Mouse (Mus musculus): ENCODE data around the gene Dennd1b. TPM values are rescaled to one million over a fixed set of nuclear protein-coding genes. Genes with fewer than 3 reads are reported as not detected.

Dennd1b gene
- polyA plus RNA-seq, 1 experiment from 2014 or later = 11.1 TPM

- Histone ChIP-seq H3K9me3 (replicated peaks) (no peaks in the 10 kb centered on the region), H3K36me3 (no peaks in the 10 kb centered on the region), H3K4me3 (no peak overlapping the region), H3K27ac (no peak overlapping the region), H3K4me1 (peaks cover 20% of the 10 kb centered on the region), H3K27me3 (ENCODE audit: low read depth, poor library complexity, severe bottlenecking) (no peaks in the 10 kb centered on the region)
- WGBS = 57% methylated on average over 4 of the region's 4 CpGs
- no peak for DNase-seq (ENCODE audit: low spot score)
Measured at GRCm38 (mm10) chr1:139038074-139038473, 74.8 kb downstream of the Dennd1b start.

GRCm38 (mm10) chr1:139038620-139039019 lies 75.4 kb downstream of the Dennd1b start:
- no peaks in the 10 kb centered on the region for H3K9me3 ChIP-seq (replicated peaks)
- H3K4me1 ChIP-seq = peaks cover 20% of the 10 kb centered on the region
- no peak for DNase-seq (ENCODE audit: low spot score)
- H3K4me3 ChIP-seq = no peak overlapping the region
- no peak overlapping the region for H3K27ac ChIP-seq
- no peaks in the 10 kb centered on the region for H3K27me3 ChIP-seq (ENCODE audit: low read depth, poor library complexity, severe bottlenecking)
- H3K36me3 ChIP-seq = no peaks in the 10 kb centered on the region
- WGBS = 63% methylated on average over 3 of the region's 3 CpGs

- Histone ChIP-seq H3K4me3 (no peak overlapping the region), H3K27ac (no peak overlapping the region), H3K27me3 (ENCODE audit: low read depth, poor library complexity, severe bottlenecking) (no peaks in the 10 kb centered on the region), H3K36me3 (no peaks in the 10 kb centered on the region), H3K9me3 (replicated peaks) (no peaks in the 10 kb centered on the region), H3K4me1 (peaks cover 20% of the 10 kb centered on the region)
- no peak for DNase-seq (ENCODE audit: low spot score)
- 53% methylated on average over 7 of the region's 7 CpGs for WGBS
Measured at GRCm38 (mm10) chr1:139039529-139040230, 76.4 kb downstream of the Dennd1b start.

- Histone ChIP-seq H3K36me3 (0 out of 2 replicates have a peak, but pooled peaks cover 11% of the 10 kb centered on the region), H3K27me3 (ENCODE audit: low read depth, poor library complexity, severe bottlenecking) (no peaks in the 10 kb centered on the region), H3K4me1 (peaks cover 28% of the 10 kb centered on the region), H3K27ac (0 out of 2 replicates have a peak overlapping the region, but pooled peaks have one; percentile 53), H3K4me3 (no peak overlapping the region), H3K9me3 (replicated peaks) (no peaks in the 10 kb centered on the region)
- WGBS = 20% methylated on average over 6 of the region's 6 CpGs
- DNase-seq (ENCODE audit: low spot score) = no peak
Measured at GRCm38 (mm10) chr1:139049075-139049474, 85.8 kb downstream of the Dennd1b start.

- no peaks in the 10 kb centered on the region for H3K27me3 ChIP-seq (ENCODE audit: low read depth, poor library complexity, severe bottlenecking)
- WGBS = 75% methylated on average over 11 of the region's 11 CpGs
- no peak overlapping the region for H3K4me3 ChIP-seq
- no peak for DNase-seq (ENCODE audit: low spot score)
- peaks cover 28% of the 10 kb centered on the region for H3K4me1 ChIP-seq
- H3K9me3 ChIP-seq (replicated peaks) = no peaks in the 10 kb centered on the region
- peak overlapping the region; percentile 22 for H3K27ac ChIP-seq
- 0 out of 2 replicates have a peak, but pooled peaks cover 11% of the 10 kb centered on the region for H3K36me3 ChIP-seq
Measured at GRCm38 (mm10) chr1:139049881-139050472, 86.7 kb downstream of the Dennd1b start.

- Histone ChIP-seq H3K4me1 (peaks cover 23% of the 10 kb centered on the region), H3K36me3 (peaks cover 7% of the 10 kb centered on the region; the same call in 1 of the 2 replicates), H3K27ac (no peak overlapping the region), H3K9me3 (replicated peaks) (no peaks in the 10 kb centered on the region), H3K4me3 (no peak overlapping the region), H3K27me3 (ENCODE audit: low read depth, poor library complexity, severe bottlenecking) (no peaks in the 10 kb centered on the region)
- DNase-seq (ENCODE audit: low spot score) = no peak
Measured at GRCm38 (mm10) chr1:139053003-139053402, 89.8 kb downstream of the Dennd1b start.

- 90% methylated on average over 5 of the region's 5 CpGs for WGBS
Measured at GRCm38 (mm10) chr1:139060301-139060700, 97.1 kb downstream of the Dennd1b start.

GRCm38 (mm10) chr1:139064711-139065110 lies 101.5 kb downstream of the Dennd1b start:
- no peak for DNase-seq (ENCODE audit: low spot score)
- no peaks in the 10 kb centered on the region for H3K9me3 ChIP-seq (replicated peaks)
- no peak overlapping the region for H3K4me3 ChIP-seq
- no peaks in the 10 kb centered on the region for H3K27me3 ChIP-seq (ENCODE audit: low read depth, poor library complexity, severe bottlenecking)
- WGBS = 95% methylated on average over 2 of the region's 2 CpGs
- no peak overlapping the region for H3K27ac ChIP-seq
- peaks cover 4% of the 10 kb centered on the region; the same call in 1 of the 2 replicates for H3K4me1 ChIP-seq
- H3K36me3 ChIP-seq = 0 out of 2 replicates have a peak, but pooled peaks cover 3% of the 10 kb centered on the region

More at GRCm38 (mm10) chr1:139060301-139060700, 97.1 kb downstream of the Dennd1b start:
- DNase-seq (ENCODE audit: low spot score) = no peak
- Histone ChIP-seq H3K36me3 (peaks cover 7% of the 10 kb centered on the region; the same call in 1 of the 2 replicates), H3K4me3 (no peak overlapping the region), H3K27me3 (ENCODE audit: low read depth, poor library complexity, severe bottlenecking) (no peaks in the 10 kb centered on the region), H3K9me3 (replicated peaks) (no peaks in the 10 kb centered on the region), H3K27ac (no peak overlapping the region), H3K4me1 (no peaks in the 10 kb centered on the region)

- Histone ChIP-seq H3K9me3 (replicated peaks) (no peaks in the 10 kb centered on the region), H3K27me3 (ENCODE audit: low read depth, poor library complexity, severe bottlenecking) (no peaks in the 10 kb centered on the region), H3K4me3 (no peak overlapping the region), H3K27ac (no peak overlapping the region), H3K36me3 (0 out of 2 replicates have a peak, but pooled peaks cover 3% of the 10 kb centered on the region), H3K4me1 (peaks cover 4% of the 10 kb centered on the region; the same call in 1 of the 2 replicates)
- 57% methylated on average over 2 of the region's 2 CpGs for WGBS
- no peak for DNase-seq (ENCODE audit: low spot score)
Measured at GRCm38 (mm10) chr1:139067210-139067609, 104.0 kb downstream of the Dennd1b start.

- no peaks in the 10 kb centered on the region for H3K9me3 ChIP-seq (replicated peaks)
- WGBS = 77% methylated on average over 2 of the region's 2 CpGs
- no peaks in the 10 kb centered on the region for H3K36me3 ChIP-seq
- H3K4me3 ChIP-seq = no peak overlapping the region
- DNase-seq (ENCODE audit: low spot score) = no peak
- H3K4me1 ChIP-seq = peaks cover 4% of the 10 kb centered on the region; the same call in 1 of the 2 replicates
- H3K27ac ChIP-seq = no peak overlapping the region
- H3K27me3 ChIP-seq (ENCODE audit: low read depth, poor library complexity, severe bottlenecking) = no peaks in the 10 kb centered on the region
Measured at GRCm38 (mm10) chr1:139071015-139071414, 107.8 kb downstream of the Dennd1b start.

- Histone ChIP-seq H3K9me3 (replicated peaks) (no peaks in the 10 kb centered on the region), H3K27ac (no peak overlapping the region), H3K27me3 (ENCODE audit: low read depth, poor library complexity, severe bottlenecking) (no peaks in the 10 kb centered on the region), H3K36me3 (no peaks in the 10 kb centered on the region), H3K4me1 (peaks cover 4% of the 10 kb centered on the region; the same call in 1 of the 2 replicates), H3K4me3 (no peak overlapping the region)
- 94% methylated on average over 2 of the region's 2 CpGs for WGBS
- DNase-seq (ENCODE audit: low spot score) = no peak
Measured at GRCm38 (mm10) chr1:139075671-139076070, 112.4 kb downstream of the Dennd1b start.

GRCm38 (mm10) chr1:139077989-139078388 lies 114.8 kb downstream of the Dennd1b start:
- Histone ChIP-seq H3K4me1 (peaks cover 4% of the 10 kb centered on the region; the same call in 1 of the 2 replicates), H3K36me3 (no peaks in the 10 kb centered on the region), H3K9me3 (replicated peaks) (no peaks in the 10 kb centered on the region), H3K27ac (no peak overlapping the region), H3K4me3 (no peak overlapping the region), H3K27me3 (ENCODE audit: low read depth, poor library complexity, severe bottlenecking) (no peaks in the 10 kb centered on the region)
- 89% methylated on average over 1 of the region's 1 CpGs for WGBS
- no peak for DNase-seq (ENCODE audit: low spot score)

- Histone ChIP-seq H3K4me3 (no peak overlapping the region), H3K4me1 (peaks cover 4% of the 10 kb centered on the region; the same call in 1 of the 2 replicates), H3K36me3 (no peaks in the 10 kb centered on the region), H3K27me3 (ENCODE audit: low read depth, poor library complexity, severe bottlenecking) (no peaks in the 10 kb centered on the region), H3K9me3 (replicated peaks) (no peaks in the 10 kb centered on the region), H3K27ac (no peak overlapping the region)
- 91% methylated on average over 8 of the region's 8 CpGs for WGBS
- DNase-seq (ENCODE audit: low spot score) = no peak
Measured at GRCm38 (mm10) chr1:139079000-139079399, 115.8 kb downstream of the Dennd1b start.

All from limb, embryonic 10.5 days (tissue).